Mouse (Mus musculus): ENCODE results near the gene Olfr284. TPM values are rescaled to one million over a fixed set of nuclear protein-coding genes. Genes with fewer than 3 reads are reported as not detected.

Olfr284 gene
- polyA plus RNA-seq, 1 experiment from 2014 or later = not detected

Other genes starting within 250 kb of the Olfr284 start
- gene Pfkm, start 248.4 kb downstream of the Olfr284 start, polyA plus RNA-seq (2015; fragmentation: Nextera tagmentation; extraction: Ambion mirVana) = 86.7 and 90.4 TPM in 2 replicates
- 18.2 and 19.6 TPM in 2 replicates for gene Senp1, start 247.2 kb downstream of the Olfr284 start, polyA plus RNA-seq (2015; fragmentation: Nextera tagmentation; extraction: Ambion mirVana)
- gene Asb8, start 175.4 kb downstream of the Olfr284 start, polyA plus RNA-seq (2015; fragmentation: Nextera tagmentation; extraction: Ambion mirVana) = 76.5 and 86.6 TPM in 2 replicates
- gene Ccdc184, start 173.8 kb downstream of the Olfr284 start, polyA plus RNA-seq (2015; fragmentation: Nextera tagmentation; extraction: Ambion mirVana) = 1.1 and 1.4 TPM in 2 replicates
- gene Olfr288, start 145.4 kb downstream of the Olfr284 start, polyA plus RNA-seq (2015; fragmentation: Nextera tagmentation; extraction: Ambion mirVana) = not detected in 2 replicates
- not detected in 2 replicates for gene Gm44579, start 120.0 kb downstream of the Olfr284 start, polyA plus RNA-seq (2015; fragmentation: Nextera tagmentation; extraction: Ambion mirVana)
- not detected in 2 replicates for gene Olfr287, start 119.9 kb downstream of the Olfr284 start, polyA plus RNA-seq (2015; fragmentation: Nextera tagmentation; extraction: Ambion mirVana)
- not detected in 2 replicates for gene Olfr286, start 106.5 kb downstream of the Olfr284 start, polyA plus RNA-seq (2015; fragmentation: Nextera tagmentation; extraction: Ambion mirVana)
- not detected in 2 replicates for gene H1fnt, start 83.7 kb downstream of the Olfr284 start, polyA plus RNA-seq (2015; fragmentation: Nextera tagmentation; extraction: Ambion mirVana)
- 1.1 TPM in 2 replicates for gene Zfp641, start 44.8 kb downstream of the Olfr284 start, polyA plus RNA-seq (2015; fragmentation: Nextera tagmentation; extraction: Ambion mirVana)
- gene Olfr285, start 23.6 kb downstream of the Olfr284 start, polyA plus RNA-seq (2015; fragmentation: Nextera tagmentation; extraction: Ambion mirVana) = not detected in 2 replicates
- not detected in 2 replicates for gene Olfr283, start 40.0 kb upstream of the Olfr284 start, polyA plus RNA-seq (2015; fragmentation: Nextera tagmentation; extraction: Ambion mirVana)
- gene Olfr282, start 90.2 kb upstream of the Olfr284 start, polyA plus RNA-seq (2015; fragmentation: Nextera tagmentation; extraction: Ambion mirVana) = not detected in 2 replicates
- gene Olfr281, start 111.6 kb upstream of the Olfr284 start, polyA plus RNA-seq (2015; fragmentation: Nextera tagmentation; extraction: Ambion mirVana) = not detected in 2 replicates
- gene OR5BS1P, start 128.9 kb upstream of the Olfr284 start, polyA plus RNA-seq (2015; fragmentation: Nextera tagmentation; extraction: Ambion mirVana) = not detected in 2 replicates
- gene Lalba, start 141.7 kb upstream of the Olfr284 start, polyA plus RNA-seq (2015; fragmentation: Nextera tagmentation; extraction: Ambion mirVana) = not detected in 2 replicates
- not detected in 2 replicates for gene Olfr279, start 151.4 kb upstream of the Olfr284 start, polyA plus RNA-seq (2015; fragmentation: Nextera tagmentation; extraction: Ambion mirVana)
- 80.4 and 81.1 TPM in 2 replicates for gene Kansl2, start 193.3 kb upstream of the Olfr284 start, polyA plus RNA-seq (2015; fragmentation: Nextera tagmentation; extraction: Ambion mirVana)
- gene Ccnt1, start 229.9 kb upstream of the Olfr284 start, polyA plus RNA-seq (2015; fragmentation: Nextera tagmentation; extraction: Ambion mirVana) = 35.2 and 35.8 TPM in 2 replicates
- gene 4930415O20Rik, start 230.0 kb upstream of the Olfr284 start, polyA plus RNA-seq (2015; fragmentation: Nextera tagmentation; extraction: Ambion mirVana) = 0.29 and 0.48 TPM in 2 replicates

All from heart, embryonic 13.5 days (tissue).